Mouse (Mus musculus) spleen, postnatal 14 days (tissue): ENCODE results near the gene Tlr8.

ENCODE experiments used
- DNase-seq, 2 experiments: peaks; one replicate each; pipeline ENCODE4 v3.0.0; 2021 to 2022; ENCODE audit warnings: low spot score in 2 of 2

Gene Tlr8

DNA sequence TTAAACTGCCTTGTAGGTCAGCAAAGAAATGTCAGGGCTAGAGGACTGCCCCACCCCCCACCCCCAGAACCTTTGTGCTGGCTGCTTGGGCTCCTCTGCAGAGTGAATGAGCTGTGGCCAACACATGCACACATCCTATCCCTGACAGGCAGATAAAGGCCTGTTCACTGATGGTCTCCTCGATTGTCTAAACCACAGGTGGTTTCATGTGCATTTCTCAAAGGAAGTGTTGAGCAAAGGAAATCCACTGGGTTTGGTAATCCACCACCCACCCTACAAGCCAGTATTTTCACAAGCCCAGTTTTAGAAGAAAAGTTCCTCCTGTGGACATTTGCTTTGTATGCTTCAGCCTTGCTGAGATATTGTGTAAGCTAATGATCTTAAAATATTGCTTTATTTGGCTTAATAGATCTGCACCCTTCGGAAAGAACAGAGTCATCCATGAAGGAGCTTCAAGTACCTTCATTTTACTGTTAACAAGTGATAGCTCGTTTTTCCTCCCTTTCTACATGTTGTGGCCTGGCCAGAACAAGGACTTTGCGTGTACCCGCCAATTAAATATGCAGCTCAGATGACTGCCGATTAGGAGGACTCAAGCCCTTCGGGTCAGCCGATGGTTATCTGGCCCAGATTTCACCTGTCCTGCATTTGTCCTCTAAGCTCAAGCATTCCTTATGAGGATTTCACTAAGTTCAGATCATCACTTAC, 58.2 kb downstream of the Tlr8 start:
- no peak for DNase-seq

DNA sequence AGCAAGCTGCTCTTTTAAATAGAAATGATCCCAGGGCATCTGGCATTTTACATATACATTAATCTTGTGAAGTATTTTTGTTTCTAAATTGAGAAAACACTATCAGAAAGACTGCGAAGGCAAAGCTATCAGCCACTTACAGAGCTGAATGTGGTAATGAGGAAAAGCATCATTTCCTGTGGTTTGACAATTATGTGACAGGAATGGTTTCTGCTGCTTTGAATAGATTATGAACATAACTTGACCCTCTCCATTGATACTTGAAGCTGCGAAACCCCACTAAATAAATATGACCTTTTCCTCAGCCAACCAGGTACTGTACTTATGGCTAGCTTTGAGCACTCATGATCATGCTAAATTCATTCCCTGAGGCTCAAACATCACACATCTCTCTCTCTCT, 62.8 kb downstream of the Tlr8 start:
- no peak for DNase-seq

DNA sequence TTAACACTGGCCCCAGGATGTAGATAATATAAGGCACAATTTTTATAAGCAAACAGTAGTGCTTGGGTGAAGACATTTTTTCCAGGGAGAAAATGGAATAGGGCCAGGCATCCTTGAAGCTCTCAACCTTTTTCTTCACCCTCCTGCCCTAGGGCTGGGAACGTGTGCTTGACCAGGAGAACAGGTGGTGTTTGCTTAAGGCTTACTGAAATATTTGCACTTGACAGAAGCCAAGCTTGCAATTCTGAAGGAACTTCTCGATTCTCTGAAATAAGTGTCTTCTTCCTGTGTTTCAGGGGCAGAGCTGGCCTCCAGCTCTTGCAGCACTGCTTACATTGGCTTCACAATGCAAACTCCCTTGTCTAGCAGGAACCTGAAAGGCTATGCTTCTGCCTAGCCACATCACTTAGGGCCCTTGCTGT, 68.9 kb downstream of the Tlr8 start:
- no peak for DNase-seq
